8 mouse cellular contexts compared by ENCODE assay signal in the genomic region with DNA sequence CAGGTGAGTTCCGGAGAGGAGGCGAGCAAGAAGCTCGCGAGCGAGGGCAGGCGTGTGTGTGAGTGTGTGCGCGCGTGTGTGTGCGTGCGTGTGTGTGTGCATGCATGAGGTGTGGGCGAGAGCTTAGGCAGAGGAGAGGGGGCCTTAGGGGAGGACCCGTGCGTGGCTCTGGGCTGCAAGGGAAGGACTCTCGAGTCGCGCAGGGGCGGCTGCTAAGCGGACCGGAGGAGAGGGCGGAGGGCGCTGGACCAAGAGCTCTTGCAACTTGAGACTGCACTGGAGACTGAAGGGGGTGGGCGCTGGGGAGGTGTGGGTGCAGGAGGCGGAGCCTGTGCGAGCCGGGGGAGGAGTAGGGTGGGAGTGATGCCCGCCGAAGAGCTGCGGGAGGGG. TPM values are rescaled to one million over a fixed set of nuclear protein-coding genes. Genes with fewer than 3 reads are reported as not detected.
DNase-seq lines count a peak whose midpoint lies in the region; ATAC-seq and TF ChIP-seq lines count a peak whose summit lies in the region.

No protein-coding gene starts in this region.

- no peaks in the 10 kb centered on the region for H3K27me3 ChIP-seq in forebrain, embryonic 11.5 days (ENCODE audit: control insufficient read depth, insufficient read depth, low read length)
- H3K27me3 ChIP-seq in heart, postnatal 0 days (ENCODE audit: control insufficient read depth, insufficient read depth, low read length), result no peaks in the 10 kb centered on the region
- no peaks in the 10 kb centered on the region for H3K27me3 ChIP-seq in liver, embryonic 16.5 days (ENCODE audit: control insufficient read depth, insufficient read depth, low read depth, low read length)
- no peaks in the 10 kb centered on the region for H3K27me3 ChIP-seq in neural tube, embryonic 13.5 days

- TF ChIP-seq EP300 in heart, postnatal 0 days (IDR thresholded peaks at IDR 0.05; ENCODE audit: low read depth), result no peak

- H3K27ac ChIP-seq in forebrain, embryonic 11.5 days (ENCODE audit: low read depth, low read length), result peak overlapping the region; percentile 43; the same call in 1 of the 2 replicates
- H3K27ac ChIP-seq in heart, postnatal 0 days (ENCODE audit: low read depth), result peak overlapping the region; percentile 71
- H3K27ac ChIP-seq in liver, embryonic 16.5 days (ENCODE audit: low read length), result peak overlapping the region; percentile 90
- H3K27ac ChIP-seq in neural tube, embryonic 13.5 days (replicated peaks), result peak overlapping the region; percentile 71

- peak; percentile 84 for DNase-seq in brain, adult 2 months (ENCODE audit: low read depth, low spot score)
- DNase-seq in forebrain, embryonic 11.5 days (ENCODE audit: low spot score), result peak; percentile 88
- peak; percentile 79 for DNase-seq in heart, postnatal 0 days (ENCODE audit: low spot score)
- peak; percentile 88 to 89 for DNase-seq in kidney, postnatal 36 days
- peak; percentile 87 for DNase-seq in testis, postnatal 10 days (ENCODE audit: low spot score)

- WGBS in forebrain, embryonic 11.5 days, result under 1% methylated on average over 29 of the region's 29 CpGs
- WGBS in heart, postnatal 0 days, result 1% methylated on average over 26 of the region's 29 CpGs
- WGBS in liver, embryonic 16.5 days (ENCODE audit: insufficient replicate concordance), result 1% methylated on average over 27 of the region's 29 CpGs
- under 1% methylated on average over 29 of the region's 29 CpGs for WGBS in neural tube, embryonic 13.5 days

- peak overlapping the region; percentile 70 for H3K9ac ChIP-seq in forebrain, embryonic 11.5 days (ENCODE audit: low read length)
- H3K9ac ChIP-seq in heart, postnatal 0 days (replicated peaks; ENCODE audit: low read depth, low read length), result peak overlapping the region; percentile 73
- peak overlapping the region; percentile 91 for H3K9ac ChIP-seq in liver, embryonic 16.5 days (ENCODE audit: low read depth, low read length)
- H3K9ac ChIP-seq in neural tube, embryonic 13.5 days, result peak overlapping the region; percentile 77

- H3K4me2 ChIP-seq in forebrain, embryonic 11.5 days (ENCODE audit: low read depth, low read length, severe bottlenecking), result peak overlapping the region; percentile 99
- peak overlapping the region; percentile 100 for H3K4me2 ChIP-seq in heart, postnatal 0 days (ENCODE audit: low read depth, low read length)
- H3K4me2 ChIP-seq in liver, embryonic 16.5 days (ENCODE audit: low read depth, low read length), result peak overlapping the region; percentile 99
- peak overlapping the region; percentile 96 for H3K4me2 ChIP-seq in neural tube, embryonic 13.5 days

- peak; percentile 48 for ATAC-seq in CD4-positive, CD25-positive, alpha-beta regulatory T cell, adult 4 months
- peak; percentile 74 for ATAC-seq in forebrain, embryonic 11.5 days (replicated peaks; ENCODE audit: low FRiP score)
- ATAC-seq in heart, postnatal 0 days (ENCODE audit: insufficient read depth, low read depth), result peak; percentile 50
- ATAC-seq in liver, embryonic 16.5 days (ENCODE audit: low read depth), result peak; percentile 2
- ATAC-seq in neural tube, embryonic 13.5 days (ENCODE audit: low read depth), result peak; percentile 77

- H3K4me3 ChIP-seq in forebrain, embryonic 11.5 days (ENCODE audit: low read depth, low read length), result peak overlapping the region; percentile 62
- peak overlapping the region; percentile 93 for H3K4me3 ChIP-seq in heart, postnatal 0 days (ENCODE audit: low read depth, low read length)
- peak overlapping the region; percentile 95 for H3K4me3 ChIP-seq in liver, embryonic 16.5 days (ENCODE audit: low read depth, low read length)
- peak overlapping the region; percentile 78 for H3K4me3 ChIP-seq in neural tube, embryonic 13.5 days

- peaks cover 9% of the 10 kb centered on the region for H3K4me1 ChIP-seq in forebrain, embryonic 11.5 days (replicated peaks; ENCODE audit: control insufficient read depth, insufficient read depth, low read length)
- H3K4me1 ChIP-seq in heart, postnatal 0 days (ENCODE audit: control insufficient read depth, insufficient read depth), result peaks cover 10% of the 10 kb centered on the region; the same call in 1 of the 2 replicates
- peaks cover 46% of the 10 kb centered on the region for H3K4me1 ChIP-seq in liver, embryonic 16.5 days (ENCODE audit: control insufficient read depth, low read depth, low read length)
- H3K4me1 ChIP-seq in neural tube, embryonic 13.5 days (replicated peaks), result peaks cover 36% of the 10 kb centered on the region

- H3K36me3 ChIP-seq in forebrain, embryonic 11.5 days (ENCODE audit: control insufficient read depth, insufficient read depth, low read length), result peaks cover 2% of the 10 kb centered on the region; the same call in 1 of the 2 replicates
- peaks cover 14% of the 10 kb centered on the region for H3K36me3 ChIP-seq in heart, postnatal 0 days (replicated peaks; ENCODE audit: control insufficient read depth, insufficient read depth, low read length)
- H3K36me3 ChIP-seq in liver, embryonic 16.5 days (ENCODE audit: control insufficient read depth, insufficient read depth), result peaks cover 15% of the 10 kb centered on the region; the same call in 1 of the 2 replicates
- H3K36me3 ChIP-seq in neural tube, embryonic 13.5 days, result peaks cover 24% of the 10 kb centered on the region

- TF ChIP-seq CTCF in heart, postnatal 0 days (IDR thresholded peaks at IDR 0.05; ENCODE audit: low read depth), result no peak

- no peaks in the 10 kb centered on the region for H3K9me3 ChIP-seq in forebrain, embryonic 11.5 days (ENCODE audit: control insufficient read depth, low read length)
- H3K9me3 ChIP-seq in heart, postnatal 0 days (replicated peaks; ENCODE audit: control insufficient read depth, low read length), result no peaks in the 10 kb centered on the region
- no peaks in the 10 kb centered on the region for H3K9me3 ChIP-seq in liver, embryonic 16.5 days (replicated peaks; ENCODE audit: control insufficient read depth, low read length)
- H3K9me3 ChIP-seq in neural tube, embryonic 13.5 days, result no peaks in the 10 kb centered on the region

RNA-seq across cellular contexts. Expression of gene Mxi1, which starts 19.7 kb away (rescaled TPM):
- polyA plus RNA-seq in CD4-positive, CD25-positive, alpha-beta regulatory T cell, adult 4 months (2017; shearing (Covaris generic)), result 1 to 10 TPM; 4.8 to 6.2 TPM
- polyA plus RNA-seq in forebrain, embryonic 11.5 days (2014; fragmentation: Nextera tagmentation; extraction: Ambion mirVana), result 49.8 TPM in 2 replicates
- total RNA-seq in heart, postnatal 0 days (2014; rRNA removed; ENCODE audit: low replicate concordance), result 32.1 and 44.3 TPM in 2 replicates
- 31.2 and 34.8 TPM in 2 replicates for polyA plus RNA-seq in heart, postnatal 0 days (2015; fragmentation: Nextera tagmentation; extraction: Ambion mirVana)
- polyA plus RNA-seq in liver, embryonic 16.5 days (2015; fragmentation: Nextera tagmentation; extraction: Ambion mirVana), result 14.1 and 16.7 TPM in 2 replicates
- 59.8 and 66.5 TPM in 2 replicates for polyA plus RNA-seq in neural tube, embryonic 13.5 days (2015; fragmentation: Nextera tagmentation; extraction: Ambion mirVana)

RNA-seq across cellular contexts. Expression of gene Gm10197, which starts 41.6 kb away (rescaled TPM):
- polyA plus RNA-seq in CD4-positive, CD25-positive, alpha-beta regulatory T cell, adult 4 months (2017; shearing (Covaris generic)), result not detected
- polyA plus RNA-seq in forebrain, embryonic 11.5 days (2014; fragmentation: Nextera tagmentation; extraction: Ambion mirVana), result not detected in 2 replicates
- total RNA-seq in heart, postnatal 0 days (2014; rRNA removed; ENCODE audit: low replicate concordance), result not detected in 2 replicates
- polyA plus RNA-seq in heart, postnatal 0 days (2015; fragmentation: Nextera tagmentation; extraction: Ambion mirVana), result not detected in 2 replicates
- not detected in 2 replicates for polyA plus RNA-seq in liver, embryonic 16.5 days (2015; fragmentation: Nextera tagmentation; extraction: Ambion mirVana)
- polyA plus RNA-seq in neural tube, embryonic 13.5 days (2015; fragmentation: Nextera tagmentation; extraction: Ambion mirVana), result not detected in 2 replicates

Comparison
In these comparisons a context has a peak if more than half of its experiments do, and no peak if none do; other contexts are left out.
1. Peak in every context shown above with its lines: DNase-seq, ATAC-seq, H3K4me3 ChIP-seq and H3K27ac ChIP-seq.
2. ATAC-seq: peak in every context shown above with its lines; median percentile 77 in neural tube, embryonic 13.5 days; 74 in forebrain, embryonic 11.5 days; 50 in heart, postnatal 0 days; 48 in CD4-positive, CD25-positive, alpha-beta regulatory T cell, adult 4 months; 2 in liver, embryonic 16.5 days.